ENCODE assay signal across 7 mouse cellular contexts in the genomic region with DNA sequence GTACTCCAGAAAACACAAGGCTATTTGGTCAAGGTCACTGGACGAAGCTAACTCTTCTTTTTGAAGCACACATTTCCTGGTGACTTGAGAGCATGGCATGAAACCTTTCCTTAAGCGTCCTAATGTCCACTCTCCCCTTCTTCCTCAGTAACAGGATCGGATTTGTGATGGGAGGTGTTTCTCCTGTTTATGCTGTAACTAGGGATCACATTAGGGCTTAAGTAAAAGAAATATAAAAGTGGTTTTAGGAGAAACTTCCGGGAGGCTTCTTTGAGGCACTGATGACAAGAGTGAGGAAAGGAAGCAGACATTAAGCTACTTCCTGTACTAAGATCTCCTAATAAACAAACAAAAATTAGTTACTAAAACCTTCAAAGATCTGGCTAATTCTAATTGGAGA. TPM values are rescaled to one million over a fixed set of nuclear protein-coding genes. Genes with fewer than 3 reads are reported as not detected.
DNase-seq lines count a peak whose midpoint lies in the region; ATAC-seq and TF ChIP-seq lines count a peak whose summit lies in the region.

No protein-coding gene starts in this region.

- no peak for TF ChIP-seq EP300 in ES-Bruce4 (IDR thresholded peaks at IDR 0.05; ENCODE audit: insufficient read depth, low read depth, low read length)

- H3K9ac ChIP-seq in ES-Bruce4 (ENCODE audit: low read depth, poor library complexity, severe bottlenecking): peak overlapping the region; percentile 75
- H3K9ac ChIP-seq in forebrain, embryonic 16.5 days (replicated peaks; ENCODE audit: low read depth, low read length): peak overlapping the region; percentile 71
- H3K9ac ChIP-seq in limb, embryonic 13.5 days: peak overlapping the region; percentile 83
- H3K9ac ChIP-seq in stomach, embryonic 14.5 days (replicated peaks; ENCODE audit: low read depth, low read length): peak overlapping the region; percentile 77

- no peaks in the 10 kb centered on the region for H3K4me1 ChIP-seq in ES-Bruce4 (ENCODE audit: control insufficient read depth, insufficient read depth, low read length)
- peaks cover 12% of the 10 kb centered on the region for H3K4me1 ChIP-seq in forebrain, embryonic 16.5 days (replicated peaks; ENCODE audit: control insufficient read depth, insufficient read depth, low read length)
- peaks cover 12% of the 10 kb centered on the region for H3K4me1 ChIP-seq in limb, embryonic 13.5 days
- H3K4me1 ChIP-seq in stomach, embryonic 14.5 days (ENCODE audit: control insufficient read depth, insufficient read depth, low read length): no peaks in the 10 kb centered on the region; the same call in 1 of the 2 replicates

- H3K27me3 ChIP-seq in C2C12 (ENCODE audit: control insufficient read depth, insufficient read depth, insufficient read length): no peaks in the 10 kb centered on the region
- H3K27me3 ChIP-seq in ES-Bruce4 (ENCODE audit: control insufficient read depth, insufficient read depth, low read length, poor library complexity, severe bottlenecking): no peaks in the 10 kb centered on the region
- H3K27me3 ChIP-seq in forebrain, embryonic 16.5 days (replicated peaks; ENCODE audit: control insufficient read depth, insufficient read depth, low read length): no peaks in the 10 kb centered on the region
- no peaks in the 10 kb centered on the region for H3K27me3 ChIP-seq in limb, embryonic 13.5 days
- no peaks in the 10 kb centered on the region for H3K27me3 ChIP-seq in stomach, embryonic 14.5 days (ENCODE audit: control insufficient read depth, insufficient read depth, low read length)

- DNase-seq in frontal cortex, adult 2 months (ENCODE audit: extremely low spot score in 1 of 2, low spot score in 1 of 2): no peak
- DNase-seq in ovary, adult 18-20 months (ENCODE audit: low spot score): no peak

- H3K4me3 ChIP-seq in C2C12 (ENCODE audit: insufficient read depth, poor library complexity, severe bottlenecking): peak overlapping the region; percentile 86
- H3K4me3 ChIP-seq in ES-Bruce4 (ENCODE audit: low read depth, low read length): peak overlapping the region; percentile 80
- H3K4me3 ChIP-seq in forebrain, embryonic 16.5 days (replicated peaks; ENCODE audit: low read length): peak overlapping the region; percentile 61
- peak overlapping the region; percentile 82 for H3K4me3 ChIP-seq in limb, embryonic 13.5 days
- H3K4me3 ChIP-seq in stomach, embryonic 14.5 days (ENCODE audit: low read depth, low read length): peak overlapping the region; percentile 88

- H3ac ChIP-seq in C2C12 (ENCODE audit: control insufficient read depth, insufficient read length, low read depth): peak overlapping the region; percentile 3

- peak overlapping the region; percentile 94 for H3K4me2 ChIP-seq in forebrain, embryonic 16.5 days (ENCODE audit: low read length)
- peak overlapping the region; percentile 83 for H3K4me2 ChIP-seq in limb, embryonic 13.5 days (replicated peaks)
- H3K4me2 ChIP-seq in stomach, embryonic 14.5 days (replicated peaks; ENCODE audit: low read depth, low read length): peak overlapping the region; percentile 83

- TF ChIP-seq CTCF in C2C12 (IDR thresholded peaks at IDR 0.05; ENCODE audit: control insufficient read depth, insufficient read depth, insufficient read length) (no peak), ES-Bruce4 (IDR thresholded peaks at IDR 0.05; ENCODE audit: low read depth, low read length) (no peak)

- WGBS in forebrain, embryonic 16.5 days: 6% methylated on average over 4 of the region's 4 CpGs
- WGBS in limb, embryonic 13.5 days: 2% methylated on average over 4 of the region's 4 CpGs
- 4% methylated on average over 4 of the region's 4 CpGs for WGBS in stomach, embryonic 14.5 days

- H3K79me3 ChIP-seq in C2C12 (ENCODE audit: low read depth): peaks cover 8% of the 10 kb centered on the region

- TF ChIP-seq POLR2A in ES-Bruce4 (IDR thresholded peaks at IDR 0.05; ENCODE audit: insufficient read depth, low read length): no peak

- peaks cover 47% of the 10 kb centered on the region for H3K79me2 ChIP-seq in C2C12 (ENCODE audit: control insufficient read depth, insufficient read depth)

- no peak for ATAC-seq in forebrain, embryonic 16.5 days
- no peak for ATAC-seq in limb, embryonic 13.5 days (ENCODE audit: low FRiP score, low read depth)
- no peak for ATAC-seq in stomach, embryonic 14.5 days (ENCODE audit: insufficient number of reproducible peaks, insufficient read depth, low FRiP score, low read depth)

- H3K36me3 ChIP-seq in C2C12 (ENCODE audit: control insufficient read depth, insufficient read depth) (no peaks in the 10 kb centered on the region), ES-Bruce4 (ENCODE audit: control insufficient read depth, insufficient read depth, low read length, poor library complexity, severe bottlenecking) (no peaks in the 10 kb centered on the region)
- H3K36me3 ChIP-seq in forebrain, embryonic 16.5 days (ENCODE audit: control insufficient read depth, insufficient read depth): no peaks in the 10 kb centered on the region
- no peaks in the 10 kb centered on the region for H3K36me3 ChIP-seq in limb, embryonic 13.5 days
- no peaks in the 10 kb centered on the region for H3K36me3 ChIP-seq in stomach, embryonic 14.5 days (ENCODE audit: control insufficient read depth, insufficient read depth, low read length)

- H3K27ac ChIP-seq in ES-Bruce4 (ENCODE audit: insufficient read depth, low read length): no peak overlapping the region
- H3K27ac ChIP-seq in forebrain, embryonic 16.5 days (ENCODE audit: low read length): no peak overlapping the region
- H3K27ac ChIP-seq in limb, embryonic 13.5 days: no peak overlapping the region; the same call in 1 of the 2 replicates
- peak overlapping the region; percentile 41; the same call in 1 of the 2 replicates for H3K27ac ChIP-seq in stomach, embryonic 14.5 days (ENCODE audit: low read length)

- no peaks in the 10 kb centered on the region for H3K9me3 ChIP-seq in ES-Bruce4 (replicated peaks; ENCODE audit: control insufficient read depth, insufficient read depth, low read length, poor library complexity, severe bottlenecking)
- no peaks in the 10 kb centered on the region for H3K9me3 ChIP-seq in forebrain, embryonic 16.5 days (ENCODE audit: control insufficient read depth, low read length)
- no peaks in the 10 kb centered on the region for H3K9me3 ChIP-seq in limb, embryonic 13.5 days
- no peaks in the 10 kb centered on the region for H3K9me3 ChIP-seq in stomach, embryonic 14.5 days (ENCODE audit: control insufficient read depth, low read depth, low read length)

TF ChIP-seq in C2C12, 6 proteins besides CTCF, POLR2A, EP300 and RAD21:
- TF ChIP-seq MAX (IDR thresholded peaks at IDR 0.05): no peak
- TF ChIP-seq MYOG (IDR thresholded peaks at IDR 0.05; ENCODE audit: control insufficient read depth, extremely low read depth, insufficient read length): no peak
- no peak for TF ChIP-seq USF1 (IDR thresholded peaks at IDR 0.05; ENCODE audit: low read depth)
- no peak for TF ChIP-seq FOSL1 (IDR thresholded peaks at IDR 0.05; ENCODE audit: insufficient read depth, low read length, poor library complexity, severe bottlenecking)
- no peak for TF ChIP-seq MYOD1 (IDR thresholded peaks at IDR 0.05; ENCODE audit: control insufficient read depth, insufficient read length, low read depth)
- TF ChIP-seq CEBPB (IDR thresholded peaks at IDR 0.05; ENCODE audit: low read depth): no peak

RNA-seq across cellular contexts. Expression of gene Cgrrf1, which starts 0.6 kb away (rescaled TPM):
- 28.7 TPM for polyA plus RNA-seq in C2C12 (2012; fragmentation: generic; extraction: Trizol)
- polyA plus RNA-seq in ES-Bruce4 (2011; ENCODE audit: insufficient read depth, insufficient read length, low read depth, missing spikeins): 12.4 and 15.2 TPM in 2 replicates
- polyA plus RNA-seq in forebrain, embryonic 16.5 days (2015; fragmentation: Nextera tagmentation; extraction: Ambion mirVana): 12.0 and 13.0 TPM in 2 replicates
- polyA plus RNA-seq in limb, embryonic 13.5 days (2015; fragmentation: Nextera tagmentation; extraction: Ambion mirVana): 25.1 and 30.2 TPM in 2 replicates
- 24.3 and 30.6 TPM in 2 replicates for polyA plus RNA-seq in stomach, embryonic 14.5 days (2014; fragmentation: Nextera tagmentation; extraction: Ambion mirVana)
- 33.4 and 38.2 TPM in 2 replicates for polyA plus RNA-seq in frontal cortex, adult 2 months (2012; rRNA removed)

RNA-seq across cellular contexts. Expression of gene Gmfb, which starts 9.3 kb away (rescaled TPM):
- 19.4 TPM for polyA plus RNA-seq in C2C12 (2012; fragmentation: generic; extraction: Trizol)
- 105 and 114 TPM in 2 replicates for polyA plus RNA-seq in ES-Bruce4 (2011; ENCODE audit: insufficient read depth, insufficient read length, low read depth, missing spikeins)
- 128 and 135 TPM in 2 replicates for polyA plus RNA-seq in forebrain, embryonic 16.5 days (2015; fragmentation: Nextera tagmentation; extraction: Ambion mirVana)
- 76.4 and 82.7 TPM in 2 replicates for polyA plus RNA-seq in limb, embryonic 13.5 days (2015; fragmentation: Nextera tagmentation; extraction: Ambion mirVana)
- 59.9 and 66.7 TPM in 2 replicates for polyA plus RNA-seq in stomach, embryonic 14.5 days (2014; fragmentation: Nextera tagmentation; extraction: Ambion mirVana)
- 85.8 and 90.7 TPM in 2 replicates for polyA plus RNA-seq in frontal cortex, adult 2 months (2012; rRNA removed)

RNA-seq across cellular contexts. Expression of gene Cnih1, which starts 43.1 kb away (rescaled TPM):
- polyA plus RNA-seq in C2C12 (2012; fragmentation: generic; extraction: Trizol) (87.1 TPM), ES-Bruce4 (2011; ENCODE audit: insufficient read depth, insufficient read length, low read depth, missing spikeins) (148 and 163 TPM in 2 replicates)
- 155 and 159 TPM in 2 replicates for polyA plus RNA-seq in forebrain, embryonic 16.5 days (2015; fragmentation: Nextera tagmentation; extraction: Ambion mirVana)
- 200 and 201 TPM in 2 replicates for polyA plus RNA-seq in limb, embryonic 13.5 days (2015; fragmentation: Nextera tagmentation; extraction: Ambion mirVana)
- 217 TPM in 2 replicates for polyA plus RNA-seq in stomach, embryonic 14.5 days (2014; fragmentation: Nextera tagmentation; extraction: Ambion mirVana)
- 105 and 117 TPM in 2 replicates for polyA plus RNA-seq in frontal cortex, adult 2 months (2012; rRNA removed)

RNA-seq across cellular contexts. Expression of gene Samd4, which starts 51.4 kb away (rescaled TPM):
- polyA plus RNA-seq in C2C12 (2012; fragmentation: generic; extraction: Trizol) (9.9 TPM), ES-Bruce4 (2011; ENCODE audit: insufficient read depth, insufficient read length, low read depth, missing spikeins) (17.6 and 20.9 TPM in 2 replicates)
- polyA plus RNA-seq in forebrain, embryonic 16.5 days (2015; fragmentation: Nextera tagmentation; extraction: Ambion mirVana): 5.9 and 6.6 TPM in 2 replicates
- polyA plus RNA-seq in limb, embryonic 13.5 days (2015; fragmentation: Nextera tagmentation; extraction: Ambion mirVana): 13.3 and 14.8 TPM in 2 replicates
- polyA plus RNA-seq in stomach, embryonic 14.5 days (2014; fragmentation: Nextera tagmentation; extraction: Ambion mirVana): 5.9 and 7.3 TPM in 2 replicates
- polyA plus RNA-seq in frontal cortex, adult 2 months (2012; rRNA removed): 12.7 and 13.3 TPM in 2 replicates
